ENCODE assay signal across 8 mouse cellular contexts in the genomic region with DNA sequence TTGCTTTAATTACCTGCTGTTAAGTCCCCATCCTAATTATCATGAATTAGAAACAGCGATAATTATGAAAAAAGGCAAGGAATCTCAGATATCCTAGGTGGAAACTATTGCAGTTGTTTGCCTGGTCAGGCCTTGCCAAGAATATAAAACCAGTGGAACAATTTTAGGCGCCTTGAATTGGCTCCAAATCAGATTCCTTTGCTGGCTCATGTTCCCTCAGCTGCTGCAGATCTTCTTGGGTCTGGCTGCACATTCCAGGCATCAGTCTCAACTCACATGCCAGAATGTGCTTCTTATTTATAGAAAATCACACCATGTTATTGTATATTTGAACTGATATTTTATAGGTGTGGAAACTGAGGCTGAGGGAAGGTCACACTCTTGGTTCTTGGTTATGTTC.
DNase-seq lines count a peak whose midpoint lies in the region; ATAC-seq and TF ChIP-seq lines count a peak whose summit lies in the region.

No protein-coding gene starts in this region.

- H3K4me1 ChIP-seq in kidney, adult 2 months (ENCODE audit: control insufficient read depth, insufficient read depth, low read length) = no peaks in the 10 kb centered on the region; the same call in 1 of the 2 replicates
- H3K4me1 ChIP-seq in kidney, embryonic 14.5 days (ENCODE audit: control insufficient read depth, insufficient read depth, low read length) = no peaks in the 10 kb centered on the region

- H3K27me3 ChIP-seq in kidney, adult 2 months (replicated peaks; ENCODE audit: control insufficient read depth, insufficient read depth, low read length) = no peaks in the 10 kb centered on the region
- no peaks in the 10 kb centered on the region for H3K27me3 ChIP-seq in kidney, embryonic 14.5 days (ENCODE audit: control insufficient read depth, insufficient read depth, low read length)

- no peaks in the 10 kb centered on the region for H3K9me3 ChIP-seq in kidney, embryonic 14.5 days (ENCODE audit: control insufficient read depth, low read length)

- ATAC-seq in kidney, embryonic 14.5 days (ENCODE audit: low FRiP score, low TSS enrichment) = no peak
- ATAC-seq in monocyte, adult 5-6 weeks (replicated peaks; ENCODE audit: insufficient number of reproducible peaks, low FRiP score, low TSS enrichment, poor library complexity, severe bottlenecking) = no peak

- peak; percentile 71 for DNase-seq in kidney, adult 2 months
- DNase-seq in fat pad, adult 2 months (ENCODE audit: extremely low read depth, low read depth, low spot score) = peak; percentile 2
- peak; percentile 59 for DNase-seq in heart, postnatal 4 days
- peak; percentile 43 for DNase-seq in lung, postnatal 14 days
- no peak for DNase-seq in liver
- DNase-seq in embryo, embryonic 9.5 days (ENCODE audit: extremely low spot score) = no peak

- H3K9ac ChIP-seq in kidney, embryonic 14.5 days (ENCODE audit: low read depth, low read length) = no peak overlapping the region

- TF ChIP-seq CTCF in kidney, adult 2 months (conservative IDR thresholded peaks at IDR 0.05; ENCODE audit: insufficient read depth, insufficient read length, low read depth, low read length) = no peak

- H3K27ac ChIP-seq in kidney, adult 2 months (ENCODE audit: insufficient read depth, low read depth, low read length) = no peak overlapping the region
- no peak overlapping the region for H3K27ac ChIP-seq in kidney, embryonic 14.5 days (ENCODE audit: low read depth, low read length)

- H3K4me2 ChIP-seq in kidney, embryonic 14.5 days (replicated peaks; ENCODE audit: low read depth, low read length) = no peak overlapping the region

- 37% methylated on average over 2 of the region's 2 CpGs for WGBS in kidney, adult 2 months
- WGBS in kidney, embryonic 14.5 days = 87% methylated on average over 2 of the region's 2 CpGs

- TF ChIP-seq POLR2A in kidney, adult 2 months (IDR thresholded peaks at IDR 0.05; ENCODE audit: low read depth, low read length) = no peak

- no peaks in the 10 kb centered on the region for H3K36me3 ChIP-seq in kidney, adult 2 months (ENCODE audit: control insufficient read depth, insufficient read depth, low read length)
- no peaks in the 10 kb centered on the region for H3K36me3 ChIP-seq in kidney, embryonic 14.5 days (ENCODE audit: control insufficient read depth, insufficient read depth, low read length)

- no peak overlapping the region for H3K4me3 ChIP-seq in kidney, adult 2 months (ENCODE audit: insufficient read depth, low read depth, low read length)
- no peak overlapping the region for H3K4me3 ChIP-seq in kidney, embryonic 14.5 days (ENCODE audit: low read length)

Comparison
In these comparisons a context has a peak if more than half of its experiments do, and no peak if none do; other contexts are left out.
1. DNase-seq: peak in kidney, adult 2 months (single experiment), fat pad, adult 2 months (single experiment), heart, postnatal 4 days (single experiment) and lung, postnatal 14 days (single experiment); none in liver (single experiment) and embryo, embryonic 9.5 days (single experiment).